Mouse (Mus musculus) left cerebral cortex, adult 11 months (tissue): ENCODE data around the gene Eppin.

Experiments used
- DNase-seq: peaks from one replicate; pipeline ENCODE4 v3.0.0; 2022; ENCODE audit warnings: low spot score

The Eppin gene

GRCm38 (mm10) chr2:164560106-164560505 is 33.3 kb downstream of the Eppin start:
- no peak for DNase-seq

GRCm38 (mm10) chr2:164558991-164559645 is 34.3 kb downstream of the Eppin start:
- no peak for DNase-seq

- peak; percentile 29 for DNase-seq
Measured at GRCm38 (mm10) chr2:164558426-164558825, 35.0 kb downstream of the Eppin start.

- DNase-seq = no peak
Measured at GRCm38 (mm10) chr2:164551502-164551901, 41.9 kb downstream of the Eppin start.

- no peak for DNase-seq
Measured at GRCm38 (mm10) chr2:164550895-164551269, 42.5 kb downstream of the Eppin start.

GRCm38 (mm10) chr2:164549963-164550894 is 43.2 kb downstream of the Eppin start:
- no peak for DNase-seq

- DNase-seq = no peak
Measured at GRCm38 (mm10) chr2:164549338-164549737, 44.1 kb downstream of the Eppin start.

- no peak for DNase-seq
Measured at GRCm38 (mm10) chr2:164544454-164545097, 48.8 kb downstream of the Eppin start.

- no peak for DNase-seq
Measured at GRCm38 (mm10) chr2:164543745-164544144, 49.6 kb downstream of the Eppin start.

GRCm38 (mm10) chr2:164542598-164542997 is 50.8 kb downstream of the Eppin start:
- no peak for DNase-seq

- peak; percentile 44 for DNase-seq
Measured at GRCm38 (mm10) chr2:164542132-164542531, 51.3 kb downstream of the Eppin start.

- no peak for DNase-seq
Measured at GRCm38 (mm10) chr2:164540652-164541427, 52.6 kb downstream of the Eppin start.
